In the genomic region with DNA sequence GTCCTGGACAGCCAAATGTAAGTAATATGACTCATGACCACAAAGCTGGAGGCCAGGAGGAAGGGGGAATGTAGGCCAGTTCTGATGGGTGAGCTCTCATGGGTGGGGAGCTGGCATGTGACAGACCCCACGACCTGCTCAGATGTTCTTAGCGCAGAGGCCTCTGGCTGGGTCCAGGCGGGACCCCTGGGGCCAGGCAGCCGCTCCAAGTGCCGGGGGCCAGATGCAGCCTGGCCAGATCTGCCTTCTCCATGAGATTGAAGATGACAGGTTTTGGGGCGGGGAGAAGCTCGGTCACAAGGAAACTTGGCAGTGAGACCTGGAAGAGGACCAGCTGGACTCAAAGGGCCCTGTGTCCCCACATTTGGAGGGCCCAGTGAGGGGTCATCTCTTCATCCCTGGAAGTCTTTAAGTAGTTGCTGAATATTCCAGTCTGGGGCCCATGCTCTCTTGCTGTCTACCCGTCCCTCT, we compare ENCODE assay signal across 9 mouse cellular contexts.
DNase-seq lines count a peak whose midpoint lies in the region; ATAC-seq and TF ChIP-seq lines count a peak whose summit lies in the region.
"Had no signal": no experiment of that assay in that cellular context is flagged by ENCODE, and none has a peak within 500 bp of the region (broad histone marks: within the 10 kb centered on the region; RNA-seq: fewer than 3 reads in every experiment).

No protein-coding gene starts in this region.

- 66% methylated on average over 8 of the region's 8 CpGs for WGBS in limb, embryonic 14.5 days
- WGBS in limb, embryonic 10.5 days = 79% methylated on average over 8 of the region's 8 CpGs
- 62% methylated on average over 8 of the region's 8 CpGs for whole genome bisulfite sequencing in heart, embryonic 16.5 days
- 21% methylated on average over 8 of the region's 8 CpGs for WGBS in midbrain, embryonic 15.5 days

- H3K9me3 ChIP-seq in limb, embryonic 14.5 days (ENCODE audit: control insufficient read depth, low read length) = no peaks in the 10 kb centered on the region
- no peaks in the 10 kb centered on the region for H3K9me3 ChIP-seq in limb, embryonic 10.5 days (replicated peaks)
- H3K9me3 ChIP-seq in heart, embryonic 16.5 days (replicated peaks; ENCODE audit: control insufficient read depth, low read length) = no peaks in the 10 kb centered on the region
- H3K9me3 ChIP-seq in midbrain, embryonic 15.5 days = no peaks in the 10 kb centered on the region
- H3K9me3 ChIP-seq: heart, embryonic 13.5 days had no signal

- no peak overlapping the region for H3K4me3 ChIP-seq in limb, embryonic 14.5 days (replicated peaks; ENCODE audit: low read length)
- no peak overlapping the region for H3K4me3 ChIP-seq in limb, embryonic 10.5 days
- no peak overlapping the region for H3K4me3 ChIP-seq in heart, embryonic 16.5 days (ENCODE audit: low read length)
- no peak overlapping the region for H3K4me3 ChIP-seq in midbrain, embryonic 15.5 days
- H3K4me3 ChIP-seq: heart, embryonic 13.5 days had no signal

- peak; percentile 16; the same call in 1 of the 2 replicates for ATAC-seq in limb, embryonic 14.5 days (ENCODE audit: low FRiP score, low read depth)
- peak; percentile 60; the same call in 1 of the 2 replicates for ATAC-seq in heart, embryonic 16.5 days (replicated peaks; ENCODE audit: extremely low read depth, insufficient read depth, low FRiP score)
- peak; percentile 57 for ATAC-seq in midbrain, embryonic 15.5 days (replicated peaks)
- ATAC-seq in granulocyte monocyte progenitor cell, adult 5-6 weeks (replicated peaks; ENCODE audit: poor library complexity, severe bottlenecking) = no peak

- no peak overlapping the region for H3K9ac ChIP-seq in limb, embryonic 14.5 days (ENCODE audit: low read depth, low read length, severe bottlenecking)
- no peak overlapping the region for H3K9ac ChIP-seq in heart, embryonic 16.5 days (ENCODE audit: low read length)
- H3K9ac ChIP-seq in midbrain, embryonic 15.5 days = no peak overlapping the region
- H3K9ac ChIP-seq: heart, embryonic 13.5 days had no signal

- no peak for TF ChIP-seq POLR2A in limb, embryonic 14.5 days (IDR thresholded peaks at IDR 0.05; ENCODE audit: borderline replicate concordance, extremely low read depth, insufficient read depth, insufficient read length)

- H3K4me1 ChIP-seq in limb, embryonic 14.5 days (ENCODE audit: control insufficient read depth, insufficient read depth, low read length) = no peaks in the 10 kb centered on the region
- H3K4me1 ChIP-seq in limb, embryonic 10.5 days = peaks cover 36% of the 10 kb centered on the region
- H3K4me1 ChIP-seq in heart, embryonic 16.5 days (ENCODE audit: control insufficient read depth, insufficient read depth, low read length) = peaks cover 2% of the 10 kb centered on the region; the same call in 1 of the 2 replicates
- peaks cover 47% of the 10 kb centered on the region for H3K4me1 ChIP-seq in midbrain, embryonic 15.5 days

- no peak for DNase-seq in limb, embryonic 14.5 days (ENCODE audit: low spot score)
- no peak for DNase-seq in limb, embryonic 10.5 days (ENCODE audit: low spot score)
- DNase-seq in cerebellum, adult 9-10 months = peak; percentile 86
- DNase-seq in ovary, adult 18-20 months (ENCODE audit: low spot score) = no peak
- DNase-seq in yolk sac, embryonic 10.5 days (ENCODE audit: low spot score) = no peak

- no peaks in the 10 kb centered on the region for H3K36me3 ChIP-seq in limb, embryonic 14.5 days (ENCODE audit: control insufficient read depth, insufficient read depth, low read length)
- H3K36me3 ChIP-seq in limb, embryonic 10.5 days = peaks cover 11% of the 10 kb centered on the region; the same call in 1 of the 2 replicates
- no peaks in the 10 kb centered on the region for H3K36me3 ChIP-seq in heart, embryonic 16.5 days (ENCODE audit: control insufficient read depth, insufficient read depth)
- H3K36me3 ChIP-seq in midbrain, embryonic 15.5 days (replicated peaks) = no peaks in the 10 kb centered on the region
- H3K36me3 ChIP-seq: heart, embryonic 13.5 days had no signal

- H3K4me2 ChIP-seq in limb, embryonic 14.5 days (replicated peaks; ENCODE audit: low read depth, low read length, severe bottlenecking) = no peak overlapping the region
- no peak overlapping the region for H3K4me2 ChIP-seq in heart, embryonic 16.5 days (ENCODE audit: low read depth, low read length)
- H3K4me2 ChIP-seq in midbrain, embryonic 15.5 days = no peak overlapping the region
- H3K4me2 ChIP-seq: heart, embryonic 13.5 days had no signal

- H3K27me3 ChIP-seq in limb, embryonic 14.5 days (ENCODE audit: control insufficient read depth, insufficient read depth, low read length) = no peaks in the 10 kb centered on the region
- no peaks in the 10 kb centered on the region for H3K27me3 ChIP-seq in limb, embryonic 10.5 days (ENCODE audit: low read depth, poor library complexity, severe bottlenecking)
- peaks cover 2% of the 10 kb centered on the region; the same call in 1 of the 2 replicates for H3K27me3 ChIP-seq in heart, embryonic 16.5 days (ENCODE audit: control insufficient read depth, insufficient read depth, low read length)
- H3K27me3 ChIP-seq in midbrain, embryonic 15.5 days (replicated peaks) = no peaks in the 10 kb centered on the region

- no peak overlapping the region for H3K27ac ChIP-seq in limb, embryonic 14.5 days (replicated peaks; ENCODE audit: low read depth, low read length)
- H3K27ac ChIP-seq in limb, embryonic 10.5 days = no peak overlapping the region
- no peak overlapping the region for H3K27ac ChIP-seq in heart, embryonic 16.5 days (ENCODE audit: low read length)
- H3K27ac ChIP-seq in midbrain, embryonic 15.5 days = peak overlapping the region; percentile 80
- H3K27ac ChIP-seq: heart, embryonic 13.5 days had no signal
